Mouse (Mus musculus) embryonic stem cell, embryonic (primary cell): ENCODE measurements around the gene Rapsn.

Experiments used
- CTCF ChIA-PET, 4 experiments: fragments of 300-600 bp in 2 of 4; fragments of 350-600 bp in 2 of 4; sonication (Branson Sonifier 250); formaldehyde crosslinking; loops; one replicate each; lab custom pipeline; 2022; ENCODE audit warnings: inconsistent platforms in 2 of 4; lab: Charles Lee
- POLR2A ChIA-PET, 4 experiments: fragments of 300-600 bp in 2 of 4; fragments of 350-600 bp in 2 of 4; sonication (Branson Sonifier 250); formaldehyde crosslinking; loops; one replicate each; lab custom pipeline; 2022; ENCODE audit warnings: antibody characterized with exemption in 4 of 4, inconsistent platforms in 1 of 4; lab: Charles Lee

Rapsn gene

DNA sequence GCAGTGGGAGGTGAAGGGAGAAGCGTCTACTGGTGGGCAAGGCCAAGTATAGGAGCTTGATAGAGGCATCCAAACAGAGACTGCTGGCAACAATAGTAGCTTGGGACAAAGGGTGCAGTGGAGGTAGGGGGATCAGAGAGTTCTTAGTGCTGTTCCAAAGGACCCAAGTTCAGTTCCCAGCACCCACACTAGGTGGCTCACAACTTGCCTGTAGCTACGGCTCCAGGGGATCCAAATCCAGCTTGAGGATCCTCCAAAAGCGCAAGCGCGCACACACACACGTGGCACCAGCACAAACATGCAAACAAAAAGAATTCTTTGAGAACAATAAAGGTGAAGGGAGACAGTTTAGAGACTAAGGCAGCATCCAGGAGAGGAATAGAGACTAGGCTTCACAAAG, 28.8 kb downstream of the Rapsn start:
- POLR2A ChIA-PET = interaction anchor here in 3 of 4 experiments (0.6 to 21.4 kb wide), 18 partner anchors 10 to 174 kb away, joined by 3 to 649 read pairs (median 5); partner anchors contain the start of genes Psmc3 (in 3 of the 3), Acp2 (in 1 of the 3), Nr1h3 (in 1 of the 3) and Rapsn (in 1 of the 3)
- CTCF ChIA-PET = interaction anchor here in 3 of 4 experiments (0.5 to 2.1 kb wide), 17 partner anchors 9 to 462 kb away, joined by 3 to 7 read pairs (median 4); partner anchors contain the start of genes Psmc3 (in 2 of the 3), Rapsn (in 2 of the 3), Ckap5 (in 1 of the 3) and Spi1 (in 1 of the 3)

DNA sequence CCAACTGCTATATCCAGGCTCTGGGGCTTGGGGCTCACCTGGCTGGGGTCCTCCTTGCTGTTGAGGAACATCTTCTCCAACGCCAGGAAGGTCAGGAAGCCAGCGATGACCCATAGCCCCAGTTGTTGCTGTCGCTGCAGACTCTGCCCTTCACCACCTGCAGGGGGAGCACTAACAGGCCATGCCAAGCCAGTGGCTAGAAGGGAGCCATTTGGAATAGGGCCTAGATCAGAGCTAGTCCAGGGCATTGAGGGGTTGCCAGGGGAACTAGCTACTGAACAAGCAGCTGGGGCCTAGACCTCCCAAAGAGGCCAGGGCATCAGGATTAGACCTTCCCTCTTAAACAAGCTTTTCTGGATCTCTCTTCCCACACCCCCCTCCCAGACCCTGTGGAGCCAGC, 30.1 kb downstream of the Rapsn start:
- POLR2A ChIA-PET = interaction anchor here in 3 of 4 experiments (0.7 to 21.4 kb wide), 23 partner anchors 8 to 179 kb away, joined by 3 to 649 read pairs (median 3); partner anchors contain the start of genes Psmc3 (in 2 of the 3), Ddb2 (in 1 of the 3), Kbtbd4 (in 1 of the 3) and Ndufs3 (in 1 of the 3)
- CTCF ChIA-PET = interaction anchor here (0.5 to 2.1 kb wide), 32 partner anchors 9 to 386 kb away, joined by 3 to 8 read pairs (median 4); partner anchors contain the start of genes Rapsn (in 2 of the 4), Mybpc3 (in 1 of the 4) and Psmc3 (in 1 of the 4)

DNA sequence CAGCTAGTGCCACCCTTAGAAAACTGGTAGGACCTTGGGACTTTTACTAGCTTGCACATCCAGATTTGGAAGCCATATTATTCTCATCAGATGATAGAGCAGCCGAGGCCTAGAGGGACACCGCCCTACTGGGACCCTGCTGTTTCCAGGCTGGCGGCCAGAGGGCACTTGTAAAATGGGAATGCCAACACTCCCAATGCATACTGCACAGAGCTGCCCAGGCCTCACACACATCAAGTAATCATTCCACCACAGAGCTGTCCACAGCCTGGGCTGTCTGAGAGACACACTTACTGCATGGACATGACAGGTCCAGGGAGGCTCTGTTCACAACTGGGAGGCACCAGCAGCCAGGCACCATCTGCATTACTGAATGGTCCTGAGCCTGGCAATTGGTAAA, 31.0 kb downstream of the Rapsn start:
- CTCF ChIA-PET = interaction anchor here (0.9 to 2.1 kb wide), 16 partner anchors 9 to 219 kb away, joined by 3 to 7 read pairs (median 4); partner anchors contain the start of genes Rapsn (in 2 of the 4), Mybpc3 (in 1 of the 4) and Psmc3 (in 1 of the 4)
- POLR2A ChIA-PET = interaction anchor here in 3 of 4 experiments (0.6 to 21.4 kb wide), 14 partner anchors 9 to 180 kb away, joined by 3 to 649 read pairs (median 3); partner anchors contain the start of genes Ddb2 (in 1 of the 3), Kbtbd4 (in 1 of the 3), Ndufs3 (in 1 of the 3) and Psmc3 (in 1 of the 3)

DNA sequence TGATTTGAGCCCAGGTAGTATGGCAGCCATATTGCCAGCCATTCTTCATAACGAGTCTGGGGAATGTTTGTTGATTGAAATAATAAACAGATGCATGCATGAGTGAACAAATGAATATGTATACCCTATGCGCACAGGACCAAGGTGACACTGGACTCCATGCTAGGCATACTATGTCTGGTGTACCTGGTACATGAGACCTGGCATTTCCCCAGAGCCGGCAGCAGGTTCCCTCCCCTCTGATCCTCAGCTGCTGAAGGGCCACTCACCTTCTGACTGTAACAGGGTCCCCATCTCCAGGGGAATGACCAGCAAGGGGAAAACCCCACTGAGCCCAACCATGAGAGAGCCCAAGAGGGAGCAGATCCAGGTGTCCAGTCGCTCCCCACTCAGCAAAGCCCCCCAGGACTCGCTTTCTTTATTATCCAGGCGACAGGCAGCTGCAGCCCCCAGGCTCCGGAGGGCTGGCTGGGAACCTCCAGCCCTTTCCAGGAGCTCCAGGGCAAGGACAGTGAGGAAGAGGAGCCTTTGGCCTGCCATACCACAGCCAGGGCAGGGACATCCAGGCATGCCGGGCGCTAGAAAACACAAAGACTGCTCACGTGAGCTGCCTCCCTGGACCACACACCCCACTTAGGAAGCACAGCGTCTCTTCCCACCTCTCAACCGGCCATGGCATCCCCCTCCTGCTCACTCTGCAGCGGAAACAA, 32.9 kb downstream of the Rapsn start:
- ChIA-PET POLR2A (interaction anchor here in 3 of 4 experiments (0.6 to 21.4 kb wide), 12 partner anchors 8 to 188 kb away, joined by 3 to 649 read pairs (median 6); partner anchors contain the start of genes Psmc3 (in 1 of the 3) and Rapsn (in 1 of the 3)), CTCF (interaction anchor here in 2 of 4 experiments (0.5 to 3.6 kb wide), 5 partner anchors 7 to 420 kb away, joined by 3 to 31 read pairs (median 4); no protein-coding TSS in a partner anchor)

DNA sequence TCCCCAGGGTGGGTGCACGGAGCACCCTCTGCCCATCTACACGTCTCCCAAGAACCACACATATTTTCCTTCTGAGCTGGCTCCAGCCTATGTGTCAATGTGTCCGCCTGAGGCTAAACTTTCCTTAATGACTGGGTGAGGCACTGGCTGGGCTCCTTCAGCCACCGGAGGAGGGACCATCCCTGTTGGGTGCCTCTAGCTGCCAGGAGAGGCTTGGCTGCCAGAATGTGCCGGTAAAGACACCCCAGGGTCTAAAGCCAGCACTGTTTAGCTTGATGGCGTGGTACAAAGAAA, 33.4 kb downstream of the Rapsn start:
- CTCF ChIA-PET = interaction anchor here in 3 of 4 experiments (0.5 to 3.6 kb wide), 6 partner anchors 8 to 419 kb away, joined by 3 to 31 read pairs (median 4); no protein-coding TSS in a partner anchor

DNA sequence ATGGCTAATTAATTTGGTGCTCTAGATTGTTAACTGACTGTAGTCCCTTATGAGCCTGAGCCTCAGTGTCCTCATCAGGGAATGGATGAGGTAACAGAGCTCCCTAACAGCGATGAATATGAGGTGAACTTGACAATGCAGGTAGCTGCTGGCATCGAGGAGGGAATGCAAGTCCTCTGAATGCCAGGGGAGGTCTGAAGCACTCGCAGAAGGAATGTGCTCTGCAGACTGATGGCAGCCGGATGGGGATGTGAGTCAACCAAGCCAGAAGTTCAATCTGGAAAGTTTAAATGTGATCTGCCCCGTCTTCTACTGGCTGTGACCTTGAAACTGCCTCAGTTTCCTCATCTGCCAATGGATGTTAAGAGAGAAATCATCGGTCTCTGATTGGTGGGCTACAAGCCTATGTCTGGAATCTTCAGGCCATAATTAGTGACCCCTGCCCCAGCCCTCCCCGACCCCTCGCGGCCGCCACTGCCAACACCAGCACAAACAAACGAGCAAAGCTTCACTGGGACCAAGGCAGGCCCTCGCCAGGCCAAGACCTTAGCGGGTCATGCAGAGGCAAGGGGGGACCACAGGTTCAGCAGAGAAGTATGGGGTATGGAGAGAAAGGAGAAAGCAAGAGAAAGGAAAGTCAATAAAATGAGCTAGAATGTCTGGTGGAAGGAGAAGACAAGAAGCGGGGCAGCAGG, 34.0 kb downstream of the Rapsn start:
- ChIA-PET CTCF (interaction anchor here (0.5 to 3.6 kb wide), 17 partner anchors 8 to 1152 kb away, joined by 3 to 31 read pairs (median 5); partner anchors contain the start of gene Madd (in 1 of the 4)), POLR2A (interaction anchor here (0.6 to 21.4 kb wide), 44 partner anchors 8 to 399 kb away, joined by 3 to 649 read pairs (median 6); partner anchors contain the start of genes Psmc3 (in 3 of the 4), Ddb2 (in 1 of the 4), Rapsn (in 1 of the 4) and Spi1 (in 1 of the 4))

More for the DNA sequence above, 33.4 kb downstream of the Rapsn start:
- POLR2A ChIA-PET = interaction anchor here (0.6 to 21.4 kb wide), 17 partner anchors 8 to 399 kb away, joined by 3 to 649 read pairs (median 6); partner anchors contain the start of genes Psmc3 (in 1 of the 4) and Rapsn (in 1 of the 4)

GRCm38 (mm10) chr2:91070076-91070800, 34.8 kb downstream of the Rapsn start, which contains the start of gene Slc39a13:
Gene Slc39a13, minus strand, starts transcription at chr2:91070417.
- CTCF ChIA-PET = interaction anchor here (0.5 to 3.6 kb wide), 52 partner anchors 9 to 1153 kb away, joined by 3 to 31 read pairs (median 4); partner anchors contain the start of genes Acp2 (in 1 of the 4), Ddb2 (in 1 of the 4), Lrp4 (in 1 of the 4) and Mybpc3 (in 1 of the 4)
- POLR2A ChIA-PET = interaction anchor here (0.5 to 21.4 kb wide), 78 partner anchors 8 to 767 kb away, joined by 3 to 649 read pairs (median 4); partner anchors contain the start of genes Psmc3 (in 3 of the 4), Ddb2 (in 2 of the 4), Rapsn (in 2 of the 4) and Arfgap2 (in 1 of the 4)

- ChIA-PET POLR2A (interaction anchor here (0.5 to 21.4 kb wide), 63 partner anchors 7 to 767 kb away, joined by 3 to 649 read pairs (median 5); partner anchors contain the start of genes Psmc3 (in 3 of the 4), Ddb2 (in 2 of the 4), Rapsn (in 2 of the 4) and Arfgap2 (in 1 of the 4)), CTCF (interaction anchor here (0.5 to 3.6 kb wide), 49 partner anchors 8 to 891 kb away, joined by 3 to 31 read pairs (median 4); partner anchors contain the start of genes Acp2 (in 1 of the 4), Ddb2 (in 1 of the 4), Lrp4 (in 1 of the 4) and Mybpc3 (in 1 of the 4))
Measured at GRCm38 (mm10) chr2:91071059-91071458, 35.6 kb downstream of the Rapsn start.

- ChIA-PET CTCF (interaction anchor here in 1 of 4 experiments (3.6 kb wide), 1 partner anchor 11 kb away, joined by 31 read pairs; no protein-coding TSS in a partner anchor), POLR2A (interaction anchor here in 2 of 4 experiments (1.0 to 4.3 kb wide), 4 partner anchors 12 to 155 kb away, joined by 5 to 59 read pairs (median 17); no protein-coding TSS in a partner anchor)
Measured at GRCm38 (mm10) chr2:91072092-91072491, 36.7 kb downstream of the Rapsn start.

DNA sequence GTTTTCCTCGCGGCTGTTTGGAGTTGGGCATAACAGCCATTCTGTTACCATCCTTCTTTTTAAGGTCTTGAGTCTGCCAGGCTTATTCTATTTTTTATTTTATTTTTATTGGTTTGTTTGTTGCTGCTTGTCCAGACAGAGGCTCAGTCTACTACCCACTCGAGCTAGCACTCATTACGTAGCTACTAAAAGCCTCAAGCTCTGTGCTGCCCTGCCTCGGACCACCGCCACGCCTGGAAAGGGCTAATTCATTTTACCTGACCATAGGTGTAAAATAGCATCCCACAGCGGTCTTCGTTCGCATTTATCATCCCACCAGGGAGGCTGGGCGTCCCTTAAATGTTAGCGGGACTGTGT, 42.5 kb downstream of the Rapsn start:
- CTCF ChIA-PET = interaction anchor here (0.8 to 2.0 kb wide), 7 partner anchors 12 to 37 kb away, joined by 3 to 6 read pairs (median 4); no protein-coding TSS in a partner anchor
- POLR2A ChIA-PET = interaction anchor here in 2 of 4 experiments (0.6 to 3.5 kb wide), 10 partner anchors 8 to 160 kb away, joined by 3 to 16 read pairs (median 6); partner anchors contain the start of genes Slc39a13 (in 2 of the 2) and Psmc3 (in 1 of the 2)

DNA sequence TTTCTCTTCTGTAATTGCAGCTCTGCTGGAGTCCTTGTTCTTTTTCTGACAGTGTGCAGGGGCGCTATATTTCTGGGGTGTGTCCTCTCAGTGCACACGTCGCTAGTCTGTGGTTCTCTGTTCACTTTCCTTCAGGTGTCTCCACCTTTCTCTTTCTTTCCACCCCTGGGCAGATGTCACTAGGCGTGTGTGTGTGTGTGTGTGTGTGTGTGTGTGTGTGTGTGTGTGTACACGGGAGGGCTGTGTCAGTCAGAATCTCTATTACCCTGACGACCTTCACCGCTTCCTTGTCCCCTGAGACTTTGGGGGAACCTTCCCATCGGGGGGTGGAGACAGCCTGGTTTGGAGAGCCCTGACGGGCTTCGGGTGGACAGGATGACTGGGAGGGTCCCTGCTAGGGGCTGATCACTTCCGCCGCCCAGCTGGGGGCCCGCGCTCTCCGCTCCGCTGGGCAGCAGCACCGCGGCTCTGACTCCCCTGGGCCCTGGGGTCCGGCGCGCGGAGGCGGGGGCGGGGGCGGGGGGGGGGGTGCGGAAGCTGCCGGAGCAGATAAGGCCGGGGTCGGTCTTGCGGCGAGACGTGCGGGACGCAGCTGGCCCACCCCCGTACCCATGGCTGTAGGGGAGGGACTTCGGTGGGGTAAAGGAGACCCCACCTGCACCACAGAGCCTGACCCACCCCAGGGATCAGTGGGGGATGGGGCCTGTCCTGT, 43.0 kb downstream of the Rapsn start:
- POLR2A ChIA-PET = interaction anchor here in 2 of 4 experiments (0.6 to 3.5 kb wide), 11 partner anchors 8 to 373 kb away, joined by 3 to 16 read pairs (median 6); partner anchors contain the start of genes Slc39a13 (in 2 of the 2) and Psmc3 (in 1 of the 2)
- CTCF ChIA-PET = interaction anchor here (0.8 to 2.0 kb wide), 9 partner anchors 8 to 37 kb away, joined by 3 to 6 read pairs (median 4); partner anchors contain the start of gene Slc39a13 (in 2 of the 4)

DNA sequence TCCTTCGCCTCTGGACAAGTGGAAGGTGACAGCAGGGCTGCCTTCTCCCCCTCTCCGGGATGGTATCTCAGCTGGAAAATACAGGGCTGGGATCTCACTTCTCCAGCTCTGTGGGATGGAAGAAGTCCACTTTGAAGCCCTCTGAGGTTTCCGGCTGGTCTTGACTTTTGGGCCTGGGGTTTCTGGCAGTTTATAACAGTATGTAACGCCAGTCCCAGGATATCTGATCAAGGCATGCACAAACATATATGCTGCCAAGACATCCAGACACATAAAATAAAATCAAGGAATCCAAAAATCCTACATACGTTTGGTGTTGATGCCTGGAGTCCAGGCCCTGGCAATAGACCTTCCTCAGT, 43.6 kb downstream of the Rapsn start:
- ChIA-PET CTCF (interaction anchor here in 2 of 4 experiments (1.0 to 2.0 kb wide), 4 partner anchors 9 to 36 kb away, joined by 3 to 6 read pairs (median 5); partner anchors contain the start of gene Slc39a13 (in 2 of the 2)), POLR2A (interaction anchor here in 2 of 4 experiments (0.7 to 3.5 kb wide), 6 partner anchors 8 to 373 kb away, joined by 3 to 16 read pairs (median 6); partner anchors contain the start of gene Slc39a13 (in 2 of the 2))

- CTCF ChIA-PET = interaction anchor here in 2 of 4 experiments (1.0 to 2.1 kb wide), 3 partner anchors 11 to 34 kb away, joined by 3 to 5 read pairs (median 5); partner anchors contain the start of gene Slc39a13 (in 1 of the 2)
- POLR2A ChIA-PET = interaction anchor here in 3 of 4 experiments (0.8 to 1.2 kb wide), 7 partner anchors 10 to 122 kb away, joined by 3 to 4 read pairs (median 3); partner anchors contain the start of gene Slc39a13 (in 1 of the 3)
Measured at GRCm38 (mm10) chr2:91080784-91081513, 45.5 kb downstream of the Rapsn start.
